Mouse (Mus musculus) brain, embryonic 14.5 days (tissue): ENCODE measurements around the gene Kcnk7.

Source experiments
- CTCF ChIP-seq: fragments of 200-500 bp; IDR thresholded peaks from 2 replicates; pipeline ENCODE4 v1.5.1; 2012; ENCODE audit warnings: inconsistent platforms, mild to moderate bottlenecking, moderate library complexity, borderline replicate concordance; ENCODE audit not compliant: insufficient read depth, insufficient read length; ENCODE audit errors: extremely low read depth
- POLR2A ChIP-seq: fragments of 200-500 bp; IDR thresholded peaks from 2 replicates; pipeline ENCODE4 v1.6.1; 2012; ENCODE audit warnings: mild to moderate bottlenecking, inconsistent platforms, borderline replicate concordance; ENCODE audit not compliant: poor library complexity, insufficient read depth, insufficient read length, severe bottlenecking; ENCODE audit errors: extremely low read depth

DNA sequence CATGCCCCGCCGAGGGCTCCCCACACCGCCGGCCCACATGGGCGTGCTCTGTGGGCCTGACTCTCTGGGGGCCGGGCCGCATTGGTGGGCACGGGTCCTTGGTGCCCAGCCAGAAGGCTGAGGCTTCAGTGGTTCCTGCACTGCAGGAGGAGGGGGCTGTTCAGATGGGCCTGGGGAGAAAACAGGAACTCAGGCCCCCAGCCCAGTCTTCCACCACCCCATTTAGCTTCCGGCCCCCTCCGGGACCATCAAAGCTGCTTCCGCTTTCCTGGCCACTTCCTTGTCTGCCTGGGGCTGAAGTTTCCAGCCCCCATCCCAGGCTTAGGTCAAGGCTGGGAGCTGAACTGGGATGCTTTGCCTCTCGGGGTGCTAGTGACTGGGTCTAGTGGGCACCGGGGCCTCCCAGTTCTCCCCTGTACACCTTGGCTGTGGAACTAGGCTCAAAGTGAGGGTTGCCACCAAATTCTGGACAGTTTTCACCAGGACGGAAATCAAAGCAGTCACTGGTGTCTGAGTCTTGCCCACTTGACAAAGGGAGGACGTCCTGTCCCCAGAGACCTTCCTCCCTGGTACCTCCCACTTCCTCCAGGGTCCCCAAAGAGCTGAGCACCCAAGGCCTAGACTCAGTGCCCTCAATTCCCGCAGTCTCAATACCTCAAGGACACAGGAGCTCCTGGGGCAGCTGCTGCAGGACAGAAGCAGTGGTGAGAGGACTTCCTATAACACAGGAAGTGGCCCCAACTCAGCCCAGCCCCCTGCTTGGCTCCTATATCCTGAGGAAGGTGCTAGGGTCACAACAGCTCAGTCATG, 43.0 kb upstream of the Kcnk7 start:
- no peak for TF ChIP-seq CTCF
- no peak for TF ChIP-seq POLR2A
